Mouse (Mus musculus) cerebellum, adult 2 months (tissue): Measurements from ENCODE around the gene Cemip.
"Not testable (repeated sequence)": the region's sequence is repeated elsewhere in the genome, so short reads cannot be mapped to it uniquely, and the experiment has no call there.

Experiments
- CTCF ChIP-seq: fragments of 200-500 bp; IDR thresholded peaks from 2 replicates; pipeline ENCODE4 v1.5.1; 2011; ENCODE audit warnings: low read depth, mild to moderate bottlenecking, control low read depth, low read length, moderate library complexity, borderline replicate concordance; ENCODE audit not compliant: insufficient read depth
- POLR2A ChIP-seq: fragments of 200-500 bp; IDR thresholded peaks from 2 replicates; pipeline ENCODE4 v1.6.1; 2011; ENCODE audit warnings: low read length, control low read depth, borderline replicate concordance; ENCODE audit not compliant: insufficient read depth

DNA sequence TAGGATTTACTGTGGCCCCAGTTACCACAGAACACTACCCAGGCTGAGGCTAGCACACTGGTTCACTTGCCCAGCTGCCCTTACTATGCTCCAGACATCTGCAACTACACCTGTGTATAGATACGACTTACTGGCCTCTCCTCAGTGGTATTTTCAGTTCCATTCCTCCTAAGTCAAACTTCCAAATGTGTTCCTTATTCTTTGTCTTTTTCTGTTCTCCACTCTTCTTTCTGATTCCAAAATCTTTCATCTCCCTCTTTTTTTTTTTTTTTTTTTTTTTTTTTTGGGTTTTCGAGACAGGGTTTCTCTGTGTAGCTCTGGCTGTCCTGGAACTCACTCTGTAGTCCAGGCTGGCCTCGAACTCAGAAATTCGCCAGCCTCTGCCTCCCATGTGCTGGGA, 37.3 kb upstream of the Cemip start:
- TF ChIP-seq CTCF, POLR2A: not testable (repeated sequence)
